Mouse (Mus musculus): Measurements from ENCODE around the gene Lrrc28. TPM values are rescaled to one million over a fixed set of nuclear protein-coding genes. Genes with fewer than 3 reads are reported as not detected.

The Lrrc28 gene
- polyA plus RNA-seq, 1 experiment from 2014 or later: 14.4 TPM

- no peaks in the 10 kb centered on the region for H3K9me3 ChIP-seq (ENCODE audit: control insufficient read depth, low read length)
- no peak for ATAC-seq (replicated peaks; ENCODE audit: low FRiP score)
- DNase-seq (ENCODE audit: low spot score): no peak
- H3K4me2 ChIP-seq: no peak overlapping the region; the same call in 1 of the 2 replicates
- H3K4me1 ChIP-seq (replicated peaks; ENCODE audit: control insufficient read depth, insufficient read depth, low read length): no peaks in the 10 kb centered on the region
- H3K36me3 ChIP-seq (ENCODE audit: control insufficient read depth, insufficient read depth, low read length): no peaks in the 10 kb centered on the region
- no peak overlapping the region for H3K9ac ChIP-seq (ENCODE audit: low read depth, low read length)
- no peak overlapping the region for H3K4me3 ChIP-seq (ENCODE audit: low read depth, low read length)
- H3K27ac ChIP-seq (ENCODE audit: low read depth, low read length): no peak overlapping the region
- 48% methylated on average over 1 of the region's 1 CpGs for WGBS
- no peaks in the 10 kb centered on the region for H3K27me3 ChIP-seq (replicated peaks; ENCODE audit: control insufficient read depth, insufficient read depth, low read length)
Observed at GRCm38 (mm10) chr7:67655186-67655585, 10.1 kb upstream of the Lrrc28 start.

GRCm38 (mm10) chr7:67654668-67655067 lies 9.6 kb upstream of the Lrrc28 start:
- Histone ChIP-seq H3K9me3 (ENCODE audit: control insufficient read depth, low read length) (no peaks in the 10 kb centered on the region), H3K4me3 (ENCODE audit: low read depth, low read length) (no peak overlapping the region), H3K4me1 (replicated peaks; ENCODE audit: control insufficient read depth, insufficient read depth, low read length) (no peaks in the 10 kb centered on the region; the same call in 1 of the 2 replicates), H3K9ac (ENCODE audit: low read depth, low read length) (no peak overlapping the region), H3K36me3 (ENCODE audit: control insufficient read depth, insufficient read depth, low read length) (no peaks in the 10 kb centered on the region), H3K4me2 (no peak overlapping the region), H3K27ac (ENCODE audit: low read depth, low read length) (no peak overlapping the region), H3K27me3 (replicated peaks; ENCODE audit: control insufficient read depth, insufficient read depth, low read length) (no peaks in the 10 kb centered on the region)
- no peak for ATAC-seq (replicated peaks; ENCODE audit: low FRiP score)
- DNase-seq (ENCODE audit: low spot score): no peak
- WGBS: 82% methylated on average over 7 of the region's 7 CpGs

GRCm38 (mm10) chr7:67652211-67652610 lies 7.1 kb upstream of the Lrrc28 start:
- ATAC-seq (replicated peaks; ENCODE audit: low FRiP score) (no peak), DNase-seq (ENCODE audit: low spot score) (no peak)
- WGBS: 72% methylated on average over 5 of the region's 5 CpGs
- Histone ChIP-seq H3K27me3 (replicated peaks; ENCODE audit: control insufficient read depth, insufficient read depth, low read length) (no peaks in the 10 kb centered on the region), H3K4me3 (ENCODE audit: low read depth, low read length) (no peak overlapping the region), H3K9me3 (ENCODE audit: control insufficient read depth, low read length) (no peaks in the 10 kb centered on the region), H3K36me3 (ENCODE audit: control insufficient read depth, insufficient read depth, low read length) (no peaks in the 10 kb centered on the region), H3K4me1 (replicated peaks; ENCODE audit: control insufficient read depth, insufficient read depth, low read length) (no peaks in the 10 kb centered on the region; the same call in 1 of the 2 replicates), H3K4me2 (no peak overlapping the region), H3K9ac (ENCODE audit: low read depth, low read length) (no peak overlapping the region), H3K27ac (ENCODE audit: low read depth, low read length) (no peak overlapping the region)

- Histone ChIP-seq H3K4me3 (ENCODE audit: low read depth, low read length) (no peak overlapping the region), H3K9ac (ENCODE audit: low read depth, low read length) (no peak overlapping the region), H3K4me2 (peak overlapping the region; percentile 53), H3K9me3 (ENCODE audit: control insufficient read depth, low read length) (no peaks in the 10 kb centered on the region), H3K27me3 (replicated peaks; ENCODE audit: control insufficient read depth, insufficient read depth, low read length) (no peaks in the 10 kb centered on the region), H3K4me1 (replicated peaks; ENCODE audit: control insufficient read depth, insufficient read depth, low read length) (peaks cover 7% of the 10 kb centered on the region), H3K27ac (ENCODE audit: low read depth, low read length) (no peak overlapping the region), H3K36me3 (ENCODE audit: control insufficient read depth, insufficient read depth, low read length) (no peaks in the 10 kb centered on the region)
- ATAC-seq (replicated peaks; ENCODE audit: low FRiP score) (no peak), DNase-seq (ENCODE audit: low spot score) (no peak)
- 78% methylated on average over 4 of the region's 4 CpGs for WGBS
Observed at GRCm38 (mm10) chr7:67648376-67648775, 3.3 kb upstream of the Lrrc28 start.

GRCm38 (mm10) chr7:67647277-67647676 lies 2.2 kb upstream of the Lrrc28 start, which contains the start of gene Ttc23:
Gene Ttc23 (plus strand): TSS chr7:67647410.
- Histone ChIP-seq H3K4me2 (peak within 1 kb of the TSS; percentile 92), H3K9me3 (ENCODE audit: control insufficient read depth, low read length) (no peaks in the 10 kb centered on the region), H3K4me1 (replicated peaks; ENCODE audit: control insufficient read depth, insufficient read depth, low read length) (peaks cover 7% of the 10 kb centered on the region), H3K9ac (ENCODE audit: low read depth, low read length) (peak within 1 kb of the TSS; percentile 83), H3K27me3 (replicated peaks; ENCODE audit: control insufficient read depth, insufficient read depth, low read length) (no peaks in the 10 kb centered on the region), H3K4me3 (ENCODE audit: low read depth, low read length) (peak within 1 kb of the TSS; percentile 76), H3K27ac (ENCODE audit: low read depth, low read length) (no peak within 1 kb of the TSS; the same call in 1 of the 2 replicates), H3K36me3 (ENCODE audit: control insufficient read depth, insufficient read depth, low read length) (no peaks in the 10 kb centered on the region)
- 21% methylated on average over 5 of the region's 5 CpGs for WGBS
- no peak for DNase-seq (ENCODE audit: low spot score)
- ATAC-seq (replicated peaks; ENCODE audit: low FRiP score): no peak

- Histone ChIP-seq H3K4me3 (ENCODE audit: low read depth, low read length) (peak overlapping the region; percentile 76), H3K4me1 (replicated peaks; ENCODE audit: control insufficient read depth, insufficient read depth, low read length) (peaks cover 7% of the 10 kb centered on the region), H3K4me2 (peak overlapping the region; percentile 92), H3K9me3 (ENCODE audit: control insufficient read depth, low read length) (no peaks in the 10 kb centered on the region), H3K27me3 (replicated peaks; ENCODE audit: control insufficient read depth, insufficient read depth, low read length) (no peaks in the 10 kb centered on the region), H3K36me3 (ENCODE audit: control insufficient read depth, insufficient read depth, low read length) (no peaks in the 10 kb centered on the region), H3K9ac (ENCODE audit: low read depth, low read length) (peak overlapping the region; percentile 83), H3K27ac (ENCODE audit: low read depth, low read length) (peak overlapping the region; percentile 78)
- ATAC-seq (replicated peaks; ENCODE audit: low FRiP score) (no peak), DNase-seq (ENCODE audit: low spot score) (no peak)
- WGBS: 15% methylated on average over 6 of the region's 6 CpGs
Observed at GRCm38 (mm10) chr7:67646131-67646530, 1.1 kb upstream of the Lrrc28 start.

GRCm38 (mm10) chr7:67645681-67646014 lies 580 bp upstream of the Lrrc28 start:
- Histone ChIP-seq H3K9me3 (ENCODE audit: control insufficient read depth, low read length) (no peaks in the 10 kb centered on the region), H3K27ac (ENCODE audit: low read depth, low read length) (peak overlapping the region; percentile 78), H3K27me3 (replicated peaks; ENCODE audit: control insufficient read depth, insufficient read depth, low read length) (no peaks in the 10 kb centered on the region), H3K9ac (ENCODE audit: low read depth, low read length) (peak overlapping the region; percentile 83), H3K4me2 (peak overlapping the region; percentile 92), H3K36me3 (ENCODE audit: control insufficient read depth, insufficient read depth, low read length) (no peaks in the 10 kb centered on the region), H3K4me3 (ENCODE audit: low read depth, low read length) (peak overlapping the region; percentile 76), H3K4me1 (replicated peaks; ENCODE audit: control insufficient read depth, insufficient read depth, low read length) (peaks cover 7% of the 10 kb centered on the region)
- WGBS: under 1% methylated on average over 15 of the region's 15 CpGs
- DNase-seq (ENCODE audit: low spot score): no peak
- ATAC-seq (replicated peaks; ENCODE audit: low FRiP score): peak; percentile 29

- H3K27me3 ChIP-seq (replicated peaks; ENCODE audit: control insufficient read depth, insufficient read depth, low read length): no peaks in the 10 kb centered on the region
- H3K27ac ChIP-seq (ENCODE audit: low read depth, low read length): no peak overlapping the region
- H3K4me2 ChIP-seq: peak overlapping the region; percentile 71
- H3K9me3 ChIP-seq (ENCODE audit: control insufficient read depth, low read length): no peaks in the 10 kb centered on the region
- H3K9ac ChIP-seq (ENCODE audit: low read depth, low read length): peak overlapping the region; percentile 80
- peaks cover 7% of the 10 kb centered on the region; the same call in 1 of the 2 replicates for H3K4me1 ChIP-seq (replicated peaks; ENCODE audit: control insufficient read depth, insufficient read depth, low read length)
- H3K36me3 ChIP-seq (ENCODE audit: control insufficient read depth, insufficient read depth, low read length): no peaks in the 10 kb centered on the region
- H3K4me3 ChIP-seq (ENCODE audit: low read depth, low read length): peak overlapping the region; percentile 76
- DNase-seq (ENCODE audit: low spot score) (no peak), ATAC-seq (replicated peaks; ENCODE audit: low FRiP score) (no peak)
- WGBS: 48% methylated on average over 8 of the region's 8 CpGs
Observed at GRCm38 (mm10) chr7:67644291-67644690, 777 bp downstream of the Lrrc28 start.

GRCm38 (mm10) chr7:67642955-67643354 lies 2.1 kb downstream of the Lrrc28 start:
- Histone ChIP-seq H3K9ac (ENCODE audit: low read depth, low read length) (no peak overlapping the region), H3K27ac (ENCODE audit: low read depth, low read length) (no peak overlapping the region), H3K9me3 (ENCODE audit: control insufficient read depth, low read length) (no peaks in the 10 kb centered on the region), H3K4me1 (replicated peaks; ENCODE audit: control insufficient read depth, insufficient read depth, low read length) (peaks cover 7% of the 10 kb centered on the region; the same call in 1 of the 2 replicates), H3K27me3 (replicated peaks; ENCODE audit: control insufficient read depth, insufficient read depth, low read length) (no peaks in the 10 kb centered on the region), H3K4me2 (no peak overlapping the region), H3K36me3 (ENCODE audit: control insufficient read depth, insufficient read depth, low read length) (no peaks in the 10 kb centered on the region), H3K4me3 (ENCODE audit: low read depth, low read length) (no peak overlapping the region)
- DNase-seq (ENCODE audit: low spot score) (no peak), ATAC-seq (replicated peaks; ENCODE audit: low FRiP score) (no peak)
- WGBS: 85% methylated on average over 9 of the region's 9 CpGs

All from liver, embryonic 11.5 days (tissue).